Mouse (Mus musculus): ENCODE data around the gene Magohb. TPM values are rescaled to one million over a fixed set of nuclear protein-coding genes. Genes with fewer than 3 reads are reported as not detected.
"Not testable (repeated sequence)": the region's sequence is repeated elsewhere in the genome, so short reads cannot be mapped to it uniquely, and the experiment has no call there.

Gene Magohb
- polyA plus RNA-seq, 1 experiment from 2014 or later = 32.9 TPM

- in situ Hi-C loops (cut with MboI; ENCODE audit: low pct_unique_long_range_greater_than_20kb) = loop anchor here (5.0 kb wide), 1 partner anchor 58 kb away; the partner anchor contains the start of gene Styk1
- POLR2A ChIA-PET = no interaction called here
- CTCF ChIA-PET = interaction anchor here (0.9 to 1.0 kb wide), 3 partner anchors 20 to 66 kb away, joined by 3 read pairs; no protein-coding TSS in a partner anchor
- H3K27me3 ChIP-seq = no peaks in the 10 kb centered on the region
- DNase-seq (ENCODE audit: low read depth, low spot score) = no peak
- no peak for TF ChIP-seq CTCF (IDR thresholded peaks at IDR 0.05)
- ATAC-seq = no peak
Measured at GRCm38 (mm10) chr6:131294435-131295112, 1.5 kb upstream of the Magohb start.

GRCm38 (mm10) chr6:131293916-131294315 lies 872 bp upstream of the Magohb start:
- DNase-seq (ENCODE audit: low read depth, low spot score) = no peak
- TF ChIP-seq CTCF (IDR thresholded peaks at IDR 0.05) = no peak
- no peaks in the 10 kb centered on the region for H3K27me3 ChIP-seq
- POLR2A ChIA-PET = no interaction called here
- ATAC-seq = no peak
- CTCF ChIA-PET = interaction anchor here (0.8 to 1.0 kb wide), 3 partner anchors 15 to 66 kb away, joined by 3 read pairs; no protein-coding TSS in a partner anchor
- in situ Hi-C loops (cut with MboI; ENCODE audit: low pct_unique_long_range_greater_than_20kb) = loop anchor here (5.0 kb wide), 1 partner anchor 58 kb away; the partner anchor contains the start of gene Styk1

DNA sequence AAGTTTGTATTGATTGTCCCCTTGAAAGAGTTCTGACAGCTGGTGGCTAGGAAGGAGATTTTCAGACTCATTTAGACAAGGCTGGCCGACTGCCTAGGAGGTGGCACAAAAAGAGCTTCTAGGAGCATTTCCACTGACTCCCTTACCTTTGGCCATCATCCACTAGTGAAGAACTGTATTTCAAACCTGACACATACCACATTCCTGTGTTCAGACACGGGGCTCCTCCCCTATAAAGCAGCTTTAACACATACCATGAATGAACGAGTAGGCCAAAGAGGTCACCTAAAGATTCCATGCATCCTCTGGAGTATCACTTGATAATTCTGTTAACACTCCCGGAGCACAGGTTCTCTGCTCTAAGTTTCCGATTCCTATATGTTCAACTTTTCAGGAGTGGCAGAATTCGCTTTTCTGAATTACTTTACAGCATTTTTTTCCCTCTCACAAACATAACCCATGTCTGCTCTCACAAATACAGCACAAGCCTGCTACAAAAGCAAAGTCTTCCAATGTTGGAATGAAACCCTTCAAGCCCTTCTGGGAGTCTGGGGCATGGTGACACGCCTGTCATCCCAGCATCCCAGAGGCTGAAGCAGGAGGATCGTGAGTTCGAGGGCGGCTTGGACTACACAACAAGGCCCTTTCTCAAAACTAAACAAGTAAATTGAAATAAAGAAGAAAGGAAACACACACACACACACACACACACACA lies 611 bp downstream of the Magohb start:
- no peak for TF ChIP-seq CTCF (IDR thresholded peaks at IDR 0.05)
- POLR2A ChIA-PET = interaction anchor here (1.3 kb wide), 1 partner anchor 25 kb away, joined by 4 read pairs; no protein-coding TSS in a partner anchor
- DNase-seq (ENCODE audit: low read depth, low spot score) (no peak), ATAC-seq (no peak)
- in situ Hi-C loops (cut with MboI; ENCODE audit: low pct_unique_long_range_greater_than_20kb) = loop anchor here (5.0 kb wide), 1 partner anchor 60 kb away; the partner anchor contains the start of gene Styk1
- CTCF ChIA-PET = no interaction called here
- no peaks in the 10 kb centered on the region for H3K27me3 ChIP-seq

- in situ Hi-C loops (cut with MboI; ENCODE audit: low pct_unique_long_range_greater_than_20kb) = loop anchor here (5.0 kb wide), 1 partner anchor 62 kb away; the partner anchor contains the start of gene Styk1
- no peaks in the 10 kb centered on the region for H3K27me3 ChIP-seq
- DNase-seq (ENCODE audit: low read depth, low spot score) (no peak), ATAC-seq (peak; percentile 55)
- POLR2A ChIA-PET = no interaction called here
- TF ChIP-seq CTCF (IDR thresholded peaks at IDR 0.05) = peak; percentile 73
- CTCF ChIA-PET = interaction anchor here (1.0 to 1.2 kb wide), 2 partner anchors 48 to 64 kb away, joined by 3 to 4 read pairs; no protein-coding TSS in a partner anchor
Measured at GRCm38 (mm10) chr6:131290430-131290829, 2.6 kb downstream of the Magohb start.

DNA sequence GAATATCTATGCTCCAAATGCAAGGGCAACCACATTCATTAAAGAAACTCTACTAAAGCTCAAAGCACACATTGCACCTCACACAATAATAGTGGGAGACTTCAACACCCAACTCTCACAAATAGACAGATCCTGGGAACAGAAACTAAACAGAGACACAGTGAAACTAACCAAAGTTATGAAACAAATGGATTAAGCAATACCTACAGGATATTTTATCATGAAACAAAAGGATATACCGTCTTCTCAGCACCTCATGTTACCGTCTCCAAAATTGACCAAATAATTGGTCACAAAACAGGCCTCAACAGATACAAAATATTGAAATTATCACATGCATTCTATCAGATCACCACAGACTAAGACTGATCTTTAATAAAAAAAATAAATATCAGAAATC lies 14.9 kb downstream of the Magohb start:
- CTCF ChIA-PET = interaction anchor here (1.9 to 2.0 kb wide), 2 partner anchors 9 to 17 kb away, joined by 3 to 6 read pairs; no protein-coding TSS in a partner anchor
- H3K27me3 ChIP-seq; DNase-seq (ENCODE audit: low read depth, low spot score); ATAC-seq; POLR2A ChIA-PET; in situ Hi-C loops (cut with MboI; ENCODE audit: low pct_unique_long_range_greater_than_20kb): not testable (repeated sequence)

- TF ChIP-seq CTCF (IDR thresholded peaks at IDR 0.05) = no peak
- CTCF ChIA-PET = interaction anchor here (1.9 kb wide), 1 partner anchor 15 kb away, joined by 3 read pairs; no protein-coding TSS in a partner anchor
- POLR2A ChIA-PET = no interaction called here
- no peaks in the 10 kb centered on the region for H3K27me3 ChIP-seq
- in situ Hi-C loops (cut with MboI; ENCODE audit: low pct_unique_long_range_greater_than_20kb) = no loop called here
- DNase-seq (ENCODE audit: low read depth, low spot score) = no peak
- ATAC-seq = no peak
Measured at GRCm38 (mm10) chr6:131276659-131277058, 16.4 kb downstream of the Magohb start.

- no peaks in the 10 kb centered on the region for H3K27me3 ChIP-seq
- DNase-seq (ENCODE audit: low read depth, low spot score) (no peak), ATAC-seq (no peak)
- in situ Hi-C loops (cut with MboI; ENCODE audit: low pct_unique_long_range_greater_than_20kb) = no loop called here
- POLR2A ChIA-PET = no interaction called here
- CTCF ChIA-PET = no interaction called here
- no peak for TF ChIP-seq CTCF (IDR thresholded peaks at IDR 0.05)
Measured at GRCm38 (mm10) chr6:131272311-131272710, 20.7 kb downstream of the Magohb start.

GRCm38 (mm10) chr6:131270312-131270711 lies 22.7 kb downstream of the Magohb start:
- in situ Hi-C loops (cut with MboI; ENCODE audit: low pct_unique_long_range_greater_than_20kb) = no loop called here
- ATAC-seq (no peak), DNase-seq (ENCODE audit: low read depth, low spot score) (no peak)
- TF ChIP-seq CTCF (IDR thresholded peaks at IDR 0.05) = no peak
- POLR2A ChIA-PET = no interaction called here
- CTCF ChIA-PET = no interaction called here
- H3K27me3 ChIP-seq = no peaks in the 10 kb centered on the region

DNA sequence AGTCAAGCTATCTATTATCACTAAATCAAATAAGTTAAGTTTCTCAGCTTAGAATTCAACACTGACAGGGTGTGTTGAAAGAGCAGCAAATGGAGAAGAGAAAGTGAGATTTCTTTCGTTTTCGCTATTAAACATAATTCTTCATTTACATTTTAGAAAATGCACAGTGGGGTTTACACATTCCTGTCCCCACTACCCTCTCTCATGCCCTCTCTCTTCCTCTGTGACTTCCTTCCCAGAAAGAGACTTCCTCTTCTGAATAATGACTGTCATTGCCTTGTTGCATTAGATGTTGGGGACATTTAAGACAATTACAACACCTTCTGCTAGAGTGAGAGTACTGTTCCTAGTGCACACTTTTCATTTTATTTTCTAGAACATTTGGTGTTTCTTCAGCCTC lies 23.4 kb downstream of the Magohb start:
- CTCF ChIA-PET = no interaction called here
- DNase-seq (ENCODE audit: low read depth, low spot score) (no peak), ATAC-seq (no peak)
- in situ Hi-C loops (cut with MboI; ENCODE audit: low pct_unique_long_range_greater_than_20kb) = no loop called here
- POLR2A ChIA-PET = no interaction called here
- TF ChIP-seq CTCF (IDR thresholded peaks at IDR 0.05) = no peak
- H3K27me3 ChIP-seq = no peaks in the 10 kb centered on the region

- H3K27me3 ChIP-seq = no peaks in the 10 kb centered on the region
- in situ Hi-C loops (cut with MboI; ENCODE audit: low pct_unique_long_range_greater_than_20kb) = no loop called here
- ATAC-seq = no peak
- no peak for TF ChIP-seq CTCF (IDR thresholded peaks at IDR 0.05)
- CTCF ChIA-PET = no interaction called here
- DNase-seq (ENCODE audit: low read depth, low spot score) = no peak
- POLR2A ChIA-PET = no interaction called here
Measured at GRCm38 (mm10) chr6:131264175-131264574, 28.9 kb downstream of the Magohb start.

- CTCF ChIA-PET = no interaction called here
- H3K27me3 ChIP-seq = no peaks in the 10 kb centered on the region
- ATAC-seq (no peak), DNase-seq (ENCODE audit: low read depth, low spot score) (no peak)
- in situ Hi-C loops (cut with MboI; ENCODE audit: low pct_unique_long_range_greater_than_20kb) = no loop called here
- POLR2A ChIA-PET = no interaction called here
- TF ChIP-seq CTCF (IDR thresholded peaks at IDR 0.05) = no peak
Measured at GRCm38 (mm10) chr6:131262778-131263177, 30.3 kb downstream of the Magohb start.
